Mouse (Mus musculus) monocyte, adult 5-6 weeks (primary cell): Measurements from ENCODE around the gene Msi1. TPM values are rescaled to one million over a fixed set of nuclear protein-coding genes. Genes with fewer than 3 reads are reported as not detected.
"Not testable (repeated sequence)": the region's sequence is repeated elsewhere in the genome, so short reads cannot be mapped to it uniquely, and the experiment has no call there.

Experiments
- ATAC-seq: fragments of 153-309, 156-312 bp; replicated peaks from 2 replicates; pipeline ENCODE4 v1.8.0; 2017; ENCODE audit warnings: mild to moderate bottlenecking; ENCODE audit not compliant: low TSS enrichment, insufficient number of reproducible peaks, severe bottlenecking, poor library complexity, low FRiP score
- total RNA-seq: library from RNA; stranded (forward); fragments of 200-1000, 200-491, 200-594 nt; gene quantifications from 3 replicates; pipeline ENCODE4 v1.2.3, GENCODE M21; 2017

Gene Msi1
- total RNA-seq, 1 experiment from 2014 or later, result not detected

GRCm38 (mm10) chr5:115485489-115486205 is 56.2 kb downstream of the Msi1 start:
- no peak for ATAC-seq

DNA sequence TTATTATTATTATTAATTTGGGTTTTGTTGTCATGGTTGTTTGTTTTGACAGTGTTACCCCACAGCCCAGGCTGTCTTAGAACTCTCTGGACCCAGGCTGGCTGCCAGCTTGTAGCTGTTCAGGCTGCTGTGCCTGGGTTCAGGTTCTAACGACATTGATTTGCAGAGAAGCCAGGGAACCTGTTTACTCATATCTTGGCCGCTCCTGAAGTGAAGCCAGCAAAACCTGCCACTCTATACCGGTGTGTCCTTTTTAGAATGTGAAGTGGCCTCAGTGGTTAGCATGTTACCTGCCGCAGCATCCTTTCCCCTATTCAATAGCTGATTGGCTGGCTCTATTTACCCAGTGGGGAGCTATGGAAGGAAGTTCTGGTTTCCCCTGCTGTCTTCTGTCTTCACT is 57.3 kb downstream of the Msi1 start:
- no peak for ATAC-seq

DNA sequence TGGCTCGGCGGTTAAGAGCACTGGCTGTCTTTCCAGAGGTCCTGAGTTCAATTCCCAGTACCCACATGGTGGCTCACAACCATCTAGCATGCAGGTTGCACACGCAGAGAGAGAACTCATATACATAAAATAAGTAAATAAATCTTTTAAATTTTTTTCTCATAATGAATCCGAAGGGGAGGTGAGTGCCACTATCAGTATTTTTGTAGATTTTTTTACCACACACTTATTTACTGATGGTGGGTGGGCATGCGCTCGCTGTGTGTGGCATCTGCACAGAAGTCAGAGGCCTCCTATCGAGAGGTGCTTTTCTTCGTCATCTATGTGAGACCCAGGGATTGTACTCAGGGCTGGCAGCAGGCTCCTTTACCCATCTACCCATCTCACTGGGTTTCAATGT is 58.0 kb downstream of the Msi1 start:
- no peak for ATAC-seq

GRCm38 (mm10) chr5:115487942-115488580 is 58.7 kb downstream of the Msi1 start:
- no peak for ATAC-seq

GRCm38 (mm10) chr5:115488841-115489698 is 59.7 kb downstream of the Msi1 start:
- peak; percentile 20; the same call in 1 of the 2 replicates for ATAC-seq

- ATAC-seq, result peak; percentile 82
These were observed 60.6 kb downstream of the Msi1 start for GRCm38 (mm10) chr5:115489699-115490637.

DNA sequence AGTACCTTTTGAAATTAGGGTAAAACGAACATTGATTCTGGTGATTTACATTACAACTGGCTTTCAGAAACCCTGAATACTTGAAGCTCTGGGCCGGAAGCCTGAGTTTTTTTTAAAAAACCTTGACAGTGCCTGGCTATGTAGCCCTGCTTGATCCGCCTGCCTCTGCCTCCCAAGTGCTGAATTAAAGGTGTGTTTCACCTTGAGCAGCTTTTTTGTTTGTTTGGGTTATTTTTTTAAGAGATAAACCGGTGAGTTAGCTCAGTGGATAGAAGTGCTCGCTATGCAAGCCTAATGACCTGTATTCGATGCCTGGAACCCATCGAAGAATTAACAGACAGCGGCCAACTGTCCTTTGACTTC is 61.2 kb downstream of the Msi1 start:
- ATAC-seq, result no peak

- no peak for ATAC-seq
These were observed 61.7 kb downstream of the Msi1 start for GRCm38 (mm10) chr5:115491076-115491475.

- ATAC-seq, result no peak
These were observed 62.4 kb downstream of the Msi1 start for GRCm38 (mm10) chr5:115491771-115492322.

DNA sequence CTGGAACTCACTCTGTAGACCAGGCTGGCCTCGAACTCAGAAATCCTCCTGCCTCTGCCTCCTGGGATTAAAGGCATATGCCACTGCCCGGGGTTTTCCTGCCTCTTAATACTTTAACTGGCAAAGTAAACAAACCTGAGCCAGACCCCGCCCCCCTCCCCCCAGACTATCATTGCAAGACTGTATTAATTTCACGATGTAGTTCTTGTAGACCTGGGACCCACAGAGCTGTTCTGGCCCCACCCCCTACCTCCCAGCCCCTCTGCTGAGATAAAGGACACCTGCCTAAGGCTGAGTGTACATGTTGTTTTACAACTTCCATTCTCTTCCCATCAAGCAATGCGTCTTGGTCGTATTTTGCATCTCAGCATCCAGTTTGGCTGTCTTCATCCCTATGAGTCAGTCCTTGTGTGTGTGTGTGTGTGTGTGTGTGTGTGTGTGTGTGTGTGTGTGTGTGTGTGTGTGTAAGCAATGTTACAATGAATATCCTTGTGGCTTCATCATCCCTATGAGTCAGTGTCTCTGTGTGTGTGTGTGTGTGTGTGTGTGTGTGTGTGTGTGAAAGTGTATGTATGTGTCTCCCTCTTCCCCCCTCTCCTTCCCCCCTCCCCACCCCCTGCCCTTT is 63.4 kb downstream of the Msi1 start:
- ATAC-seq, result no peak

DNA sequence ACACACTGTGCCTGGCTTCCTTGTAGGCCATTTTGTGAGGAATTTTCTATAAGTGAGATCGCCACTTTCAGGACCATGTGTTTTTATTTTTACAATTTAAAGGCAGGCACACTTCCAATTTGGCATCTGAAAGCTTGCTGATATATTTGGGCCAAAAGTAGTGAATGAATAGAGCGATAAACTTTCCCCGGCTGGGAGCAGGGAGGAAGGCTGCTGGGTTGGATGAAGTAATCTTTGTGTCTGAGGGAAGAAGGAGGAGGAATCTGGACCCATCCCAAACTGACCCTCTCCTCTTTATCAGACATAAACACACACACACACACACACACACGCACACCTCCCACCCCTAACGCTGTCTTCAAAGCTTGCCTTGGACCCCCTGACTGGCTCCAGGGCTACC is 64.0 kb downstream of the Msi1 start:
- ATAC-seq, result no peak

DNA sequence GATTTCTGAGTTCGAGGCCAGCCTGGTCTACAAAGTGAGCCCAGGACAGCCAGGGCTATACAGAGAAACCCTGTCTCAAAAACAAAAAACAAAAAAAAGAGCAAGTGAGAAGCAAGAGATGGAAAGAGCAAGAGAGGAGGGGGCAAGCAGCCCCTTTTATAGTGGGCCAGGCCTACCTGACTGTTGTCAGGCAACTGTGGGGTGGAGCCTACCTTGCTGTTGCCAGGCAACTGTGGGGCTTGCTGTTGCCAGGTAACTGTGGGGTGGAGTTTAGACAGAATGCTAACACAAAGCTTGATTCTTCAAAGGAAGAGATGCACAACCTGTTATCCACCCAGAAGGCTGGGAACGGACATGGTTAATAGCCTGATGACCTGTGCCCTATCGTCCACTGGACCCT is 66.2 kb downstream of the Msi1 start:
- ATAC-seq, result not testable (repeated sequence)

DNA sequence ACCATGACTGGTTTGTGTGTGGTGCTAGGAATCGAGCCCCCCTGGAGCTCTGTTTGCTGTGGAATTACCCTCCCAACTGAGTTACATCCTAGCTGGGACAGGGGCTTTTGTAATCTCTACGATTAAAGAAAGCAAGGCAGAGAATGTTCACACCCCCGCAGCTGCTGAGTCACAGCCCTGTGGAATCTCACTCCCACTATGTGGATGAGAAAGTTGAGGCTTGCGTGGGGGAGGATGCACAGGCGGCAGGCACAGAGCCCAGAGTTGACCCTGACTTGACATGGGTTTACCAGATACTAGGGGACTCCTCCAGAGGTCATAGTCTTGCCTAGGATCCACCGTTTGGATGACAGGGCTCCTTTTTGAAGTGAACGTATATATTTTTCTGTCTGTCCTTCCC is 67.6 kb downstream of the Msi1 start:
- ATAC-seq, result no peak

DNA sequence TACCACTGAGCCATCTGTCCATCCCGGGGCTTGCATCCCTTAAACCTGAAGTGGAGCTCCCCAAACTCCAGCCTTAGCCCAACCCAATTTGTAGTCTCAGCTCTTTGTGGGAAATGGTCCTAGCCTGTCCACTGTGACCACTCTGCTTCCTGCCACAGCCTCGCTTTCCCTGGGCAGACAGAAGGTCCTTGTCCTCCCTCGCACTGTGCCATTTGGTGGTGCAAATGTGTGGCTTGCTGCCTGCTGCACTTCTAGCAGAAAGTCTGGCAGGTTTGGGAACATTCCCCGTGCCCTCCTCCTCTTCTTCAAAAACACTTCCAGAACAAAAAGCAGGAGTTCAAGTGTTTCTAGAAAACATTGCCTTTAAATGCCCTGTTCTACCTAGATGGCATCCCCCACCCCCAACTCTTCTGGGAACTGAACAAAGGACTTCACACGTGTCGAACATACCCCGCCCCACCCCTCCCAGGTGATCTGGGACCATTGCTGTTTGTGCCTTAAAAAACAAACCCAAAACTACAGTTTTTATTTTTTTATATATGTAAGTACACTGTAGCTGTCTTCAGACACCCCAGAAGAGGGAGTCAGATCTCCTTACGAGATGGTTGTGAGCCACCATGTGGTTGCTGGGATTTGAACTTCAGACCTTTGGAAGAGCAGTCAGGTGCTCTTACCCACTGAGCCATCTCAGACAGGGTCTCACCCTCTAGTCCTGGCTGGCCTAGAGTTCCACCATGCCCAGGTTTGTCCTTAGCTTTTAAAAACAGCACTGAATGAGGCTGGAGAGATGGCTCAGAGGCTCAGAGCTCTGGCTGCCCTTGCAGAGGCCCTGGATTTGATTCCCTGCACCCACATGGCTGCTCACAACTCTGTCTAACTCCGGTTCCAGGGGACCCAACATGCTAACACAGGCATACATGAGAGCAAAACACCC is 69.2 kb downstream of the Msi1 start:
- ATAC-seq, result no peak

- ATAC-seq, result peak; percentile 96
These were observed 71.1 kb downstream of the Msi1 start for GRCm38 (mm10) chr5:115500383-115500935.

GRCm38 (mm10) chr5:115503035-115503434 is 73.6 kb downstream of the Msi1 start:
- no peak for ATAC-seq
